Mouse (Mus musculus) ES-Bruce4 (cell line): ENCODE data around the gene Actr8. TPM values are rescaled to one million over a fixed set of nuclear protein-coding genes. Genes with fewer than 3 reads are reported as not detected.

ENCODE experiments used
- H3K27ac ChIP-seq: 2 replicates; pipeline ENCODE4 v1.5.1; 2012; ENCODE audit warnings: low read length, inconsistent platforms; ENCODE audit not compliant: insufficient read depth
- H3K27me3 ChIP-seq: 2 replicates; pipeline ENCODE4 v1.6.1; 2012; ENCODE audit warnings: mild to moderate bottlenecking, low read length, inconsistent platforms; ENCODE audit not compliant: control insufficient read depth, poor library complexity, insufficient read depth, severe bottlenecking
- H3K36me3 ChIP-seq: 2 replicates; pipeline ENCODE4 v1.6.1; 2012; ENCODE audit warnings: inconsistent platforms, mild to moderate bottlenecking, low read length, moderate library complexity; ENCODE audit not compliant: control insufficient read depth, poor library complexity, insufficient read depth, severe bottlenecking
- H3K4me1 ChIP-seq: one replicate; pipeline ENCODE4 v1.8.1; 2011; ENCODE audit warnings: low read length; ENCODE audit not compliant: control insufficient read depth, insufficient read depth
- H3K4me3 ChIP-seq: 2 replicates; pipeline ENCODE4 v1.5.1; 2011; ENCODE audit warnings: low read depth, mild to moderate bottlenecking, low read length
- H3K9ac ChIP-seq: 2 replicates; pipeline ENCODE4 v1.6.1; 2012; ENCODE audit warnings: low read depth, mild to moderate bottlenecking, inconsistent platforms; ENCODE audit not compliant: poor library complexity, severe bottlenecking
- H3K9me3 ChIP-seq: replicated peaks from 2 replicates; pipeline ENCODE4 v1.6.1; 2012; ENCODE audit warnings: mild to moderate bottlenecking, low read length, inconsistent platforms; ENCODE audit not compliant: control insufficient read depth, poor library complexity, insufficient read depth, severe bottlenecking
- CTCF ChIP-seq: IDR thresholded peaks from one replicate; pipeline ENCODE4 v1.8.1; 2011; ENCODE audit warnings: low read depth, low read length
- EP300 ChIP-seq: IDR thresholded peaks from 2 replicates; pipeline ENCODE4 v1.6.1; 2011; ENCODE audit warnings: low read depth, low read length; ENCODE audit not compliant: insufficient read depth
- POLR2A ChIP-seq: IDR thresholded peaks from one replicate; pipeline ENCODE4 v1.8.1; 2011; ENCODE audit warnings: low read length; ENCODE audit not compliant: insufficient read depth
- polyA plus RNA-seq: library from polyadenylated mRNA; stranded (reverse); fragments of >200 nt; gene quantifications from 2 replicates; pipeline ENCODE4 v1.2.4, GENCODE M21; 2011; ENCODE audit warnings: low read depth; ENCODE audit not compliant: missing spikeins, insufficient read depth, insufficient read length

The Actr8 gene
- polyA plus RNA-seq, 1 experiment: 54.7 TPM

GRCm38 (mm10) chr14:29987739-29988138 lies 9.6 kb downstream of the Actr8 start:
- Histone ChIP-seq H3K27ac (no peak overlapping the region), H3K4me3 (no peak overlapping the region), H3K4me1 (no peaks in the 10 kb centered on the region), H3K9me3 (no peaks in the 10 kb centered on the region), H3K27me3 (no peaks in the 10 kb centered on the region), H3K36me3 (peaks cover 69% of the 10 kb centered on the region), H3K9ac (no peak overlapping the region)
- TF ChIP-seq POLR2A (no peak), CTCF (no peak), EP300 (no peak)

- TF ChIP-seq EP300: no peak
- H3K9me3 ChIP-seq: no peaks in the 10 kb centered on the region
- H3K4me3 ChIP-seq: no peak overlapping the region
- H3K4me1 ChIP-seq: no peaks in the 10 kb centered on the region
- peaks cover 72% of the 10 kb centered on the region for H3K36me3 ChIP-seq
- no peak overlapping the region for H3K9ac ChIP-seq
- H3K27me3 ChIP-seq: no peaks in the 10 kb centered on the region
- H3K27ac ChIP-seq: no peak overlapping the region
Measured at GRCm38 (mm10) chr14:29988337-29988736, 10.2 kb downstream of the Actr8 start.

GRCm38 (mm10) chr14:29994976-29995375 lies 16.8 kb downstream of the Actr8 start:
- no peaks in the 10 kb centered on the region for H3K27me3 ChIP-seq
- H3K4me1 ChIP-seq: peaks cover 3% of the 10 kb centered on the region
- TF ChIP-seq CTCF: no peak
- no peak for TF ChIP-seq EP300
- TF ChIP-seq POLR2A: no peak
- no peak overlapping the region for H3K9ac ChIP-seq
- no peaks in the 10 kb centered on the region for H3K9me3 ChIP-seq
- no peak overlapping the region for H3K4me3 ChIP-seq
- H3K36me3 ChIP-seq: peaks cover 21% of the 10 kb centered on the region
- no peak overlapping the region for H3K27ac ChIP-seq

- H3K4me1 ChIP-seq: peaks cover 3% of the 10 kb centered on the region
- H3K9me3 ChIP-seq: no peaks in the 10 kb centered on the region
- peaks cover 14% of the 10 kb centered on the region for H3K36me3 ChIP-seq
- no peak overlapping the region for H3K4me3 ChIP-seq
- H3K9ac ChIP-seq: no peak overlapping the region
- no peak for TF ChIP-seq CTCF
- no peak for TF ChIP-seq EP300
- no peak for TF ChIP-seq POLR2A
- H3K27me3 ChIP-seq: no peaks in the 10 kb centered on the region
- no peak overlapping the region for H3K27ac ChIP-seq
Measured at GRCm38 (mm10) chr14:29996000-29996751, 18.0 kb downstream of the Actr8 start.

GRCm38 (mm10) chr14:29997345-29997744 lies 19.2 kb downstream of the Actr8 start:
- H3K9me3 ChIP-seq: no peaks in the 10 kb centered on the region
- H3K36me3 ChIP-seq: peaks cover 13% of the 10 kb centered on the region
- no peak overlapping the region for H3K9ac ChIP-seq
- H3K4me1 ChIP-seq: peaks cover 3% of the 10 kb centered on the region
- no peak overlapping the region for H3K27ac ChIP-seq
- TF ChIP-seq CTCF (no peak), EP300 (no peak), POLR2A (no peak)
- H3K27me3 ChIP-seq: no peaks in the 10 kb centered on the region
- no peak overlapping the region for H3K4me3 ChIP-seq

- H3K4me3 ChIP-seq: no peak overlapping the region
- no peaks in the 10 kb centered on the region for H3K27me3 ChIP-seq
- H3K27ac ChIP-seq: no peak overlapping the region
- peaks cover 3% of the 10 kb centered on the region for H3K4me1 ChIP-seq
- peaks cover 4% of the 10 kb centered on the region; the same call in 1 of the 2 replicates for H3K36me3 ChIP-seq
- no peak for TF ChIP-seq EP300
- no peak for TF ChIP-seq CTCF
- no peak for TF ChIP-seq POLR2A
- no peak overlapping the region for H3K9ac ChIP-seq
- no peaks in the 10 kb centered on the region for H3K9me3 ChIP-seq
Measured at GRCm38 (mm10) chr14:29998747-29999474, 20.8 kb downstream of the Actr8 start.
